Mouse (Mus musculus) layer of hippocampus, postnatal 14 days (tissue): ENCODE measurements around the gene Cth. TPM values are rescaled to one million over a fixed set of nuclear protein-coding genes. Genes with fewer than 3 reads are reported as not detected.
"Not testable (repeated sequence)": the region's sequence is repeated elsewhere in the genome, so short reads cannot be mapped to it uniquely, and the experiment has no call there.

Experiments
- DNase-seq, 2 experiments: peaks; one replicate each; pipeline ENCODE4 v3.0.0; 2021 to 2022; ENCODE audit warnings: low spot score in 2 of 2, mixed read lengths in 1 of 2
- long read RNA-seq, 2 experiments: library from polyadenylated mRNA; stranded (forward); transcript quantifications; one replicate each; pipeline ENCODE4 v2.0.0; 2021
- total RNA-seq, 2 experiments: library from RNA; stranded (reverse); gene quantifications; 2 replicates each; pipeline ENCODE4 v1.2.3; 2021

Cth gene
- 10 to 100 TPM in 1 of 2 experiments, 1 to 10 TPM in 1; 8.8 to 10.3 TPM for total RNA-seq
- long read RNA-seq, experiment 1, transcript Cth-201 (12 exons, 1,815 nt): major isoform, 17 of 18 reads
- long read RNA-seq, experiment 1, partial matches to known transcripts: 1 of 18 reads
- long read RNA-seq, experiment 1, other reads (novel, unspliced or antisense): 0 of 18 reads
- long read RNA-seq, experiment 2, transcript Cth-201 (12 exons, 1,815 nt): major isoform, 10 of 13 reads
- long read RNA-seq, experiment 2, partial matches to known transcripts: 1 of 13 reads
- long read RNA-seq, experiment 2, other reads (novel, unspliced or antisense): 2 of 13 reads

DNA sequence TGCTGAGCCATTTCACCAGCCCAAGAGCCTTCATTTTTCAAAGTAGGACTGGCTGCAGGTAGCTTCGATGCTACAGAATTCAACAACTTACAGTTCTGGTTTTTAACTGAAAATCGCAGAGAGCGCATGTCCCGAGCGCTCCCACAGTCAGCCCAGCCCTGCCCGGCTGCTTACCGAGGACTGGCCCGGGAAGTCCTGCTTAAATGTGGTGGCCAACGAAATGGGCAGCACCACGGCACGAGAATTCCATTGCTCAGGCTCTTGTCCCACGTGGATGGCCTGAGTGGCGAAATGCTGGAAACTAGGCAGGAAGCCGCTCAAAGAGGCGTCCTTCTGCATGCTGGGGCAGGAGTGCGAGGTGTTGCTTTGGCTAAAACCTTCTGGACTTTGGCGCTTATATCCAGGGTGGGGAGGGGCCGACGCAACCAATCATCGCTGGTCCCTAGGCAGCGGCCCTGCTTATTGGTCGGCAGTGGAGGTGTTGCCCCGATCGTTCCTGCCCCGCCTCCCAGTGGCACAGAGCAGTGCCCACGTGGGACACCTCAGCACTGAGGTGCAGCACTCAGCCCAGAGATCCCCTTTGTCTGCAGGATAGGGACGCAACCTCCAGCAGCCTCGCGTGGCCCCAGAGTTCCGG is at the start of gene Cth:
Cth (minus strand) TSS at position 386 of the 637 bp plus-strand sequence.
- DNase-seq: peak; percentile 72 to 87

DNA sequence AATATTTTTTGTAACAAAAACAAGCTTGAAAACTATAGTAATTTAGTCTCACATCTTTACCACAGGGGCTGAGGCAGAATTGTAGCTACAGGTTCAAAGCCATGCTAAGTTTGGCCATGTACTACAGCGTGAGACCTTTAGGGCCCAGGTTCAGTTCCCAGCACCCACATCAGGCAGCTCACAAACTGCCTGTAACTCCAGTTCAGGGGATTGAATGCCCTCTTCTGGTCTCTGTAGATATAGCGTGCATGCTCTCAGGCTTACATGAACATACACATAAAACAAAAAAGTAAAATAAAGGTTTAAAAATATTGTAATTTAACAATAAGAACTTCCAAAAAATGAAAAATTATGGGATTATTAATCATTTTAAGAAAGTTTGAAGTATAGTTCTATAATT is 48.4 kb upstream of the Cth start:
- DNase-seq: no peak

DNA sequence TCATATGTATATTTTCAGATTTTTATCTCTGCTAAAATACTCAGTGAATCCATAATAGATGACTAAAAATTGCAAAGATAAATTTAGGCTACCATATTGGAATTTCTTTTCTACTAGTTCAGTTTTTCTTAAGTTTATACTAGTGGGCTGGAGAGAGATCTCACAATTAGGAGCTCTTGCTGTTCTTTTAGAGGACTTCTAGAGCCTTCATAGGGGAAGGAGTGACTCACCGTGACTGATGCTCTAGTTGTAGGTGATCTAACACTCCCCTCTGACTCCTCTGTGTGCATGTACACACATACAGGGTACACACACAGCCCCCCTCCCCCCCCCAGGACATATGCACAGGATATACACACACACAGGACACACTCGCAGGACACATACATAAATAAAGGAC is 46.3 kb upstream of the Cth start:
- no peak for DNase-seq

GRCm38 (mm10) chr3:157957320-157957719 is 32.4 kb upstream of the Cth start:
- no peak for DNase-seq

DNA sequence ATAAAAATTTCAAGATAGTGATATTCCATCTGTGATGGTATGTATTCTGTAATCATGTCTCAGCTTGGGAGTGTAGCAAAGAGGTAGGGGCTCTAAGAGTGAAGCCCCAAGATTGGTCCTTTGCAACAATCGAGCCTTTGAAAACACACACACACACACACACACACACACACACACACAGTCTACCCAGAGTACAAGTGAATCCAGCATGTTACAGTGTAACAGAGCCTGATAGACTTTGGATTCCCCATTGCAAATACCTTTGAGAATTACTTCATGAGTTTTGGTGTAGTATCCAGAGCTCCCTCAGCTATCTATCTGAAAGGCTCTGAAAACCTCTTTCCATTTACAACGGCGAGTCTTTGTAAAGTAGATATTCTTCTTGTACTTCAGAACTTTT is 31.3 kb upstream of the Cth start:
- DNase-seq: no peak

DNA sequence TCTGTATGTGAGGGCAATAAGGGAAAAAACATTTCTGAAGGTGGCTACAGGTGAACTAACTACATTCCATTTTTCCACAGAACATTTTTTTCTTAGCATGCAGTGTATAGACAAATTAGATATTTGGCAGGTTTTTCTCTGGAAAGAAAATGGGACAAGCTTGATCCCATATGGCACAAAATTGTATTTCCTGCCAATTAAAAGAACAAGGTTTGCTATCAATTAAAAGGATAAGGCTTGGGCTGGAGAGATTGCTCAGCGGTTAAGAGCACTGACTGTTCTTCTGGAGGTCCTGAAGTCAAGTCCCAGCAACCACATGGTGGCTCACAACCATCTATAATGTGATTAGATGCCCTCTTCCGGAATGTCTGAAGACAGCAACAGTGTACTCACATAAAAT is 30.6 kb upstream of the Cth start:
- peak; percentile 5 to 44 for DNase-seq

DNA sequence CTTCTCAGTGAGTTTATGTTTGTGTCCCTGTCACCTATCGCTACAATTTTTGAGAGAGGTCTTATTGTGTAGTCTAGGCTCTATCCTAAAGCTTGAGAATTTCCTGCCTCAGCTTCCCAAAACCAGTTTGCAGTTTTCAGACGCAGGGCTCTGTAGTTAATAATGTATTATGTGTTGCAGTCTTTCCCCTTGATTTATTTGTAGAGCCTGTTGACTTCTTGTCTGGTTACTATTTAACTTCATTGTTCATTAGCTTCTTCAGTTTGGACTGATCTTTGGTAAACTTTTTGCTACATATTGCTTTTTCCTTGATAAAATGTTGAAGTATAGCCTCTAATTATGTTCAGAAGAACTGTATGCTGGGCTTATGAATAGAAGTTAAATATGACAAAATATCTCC is 27.8 kb upstream of the Cth start:
- no peak for DNase-seq

DNA sequence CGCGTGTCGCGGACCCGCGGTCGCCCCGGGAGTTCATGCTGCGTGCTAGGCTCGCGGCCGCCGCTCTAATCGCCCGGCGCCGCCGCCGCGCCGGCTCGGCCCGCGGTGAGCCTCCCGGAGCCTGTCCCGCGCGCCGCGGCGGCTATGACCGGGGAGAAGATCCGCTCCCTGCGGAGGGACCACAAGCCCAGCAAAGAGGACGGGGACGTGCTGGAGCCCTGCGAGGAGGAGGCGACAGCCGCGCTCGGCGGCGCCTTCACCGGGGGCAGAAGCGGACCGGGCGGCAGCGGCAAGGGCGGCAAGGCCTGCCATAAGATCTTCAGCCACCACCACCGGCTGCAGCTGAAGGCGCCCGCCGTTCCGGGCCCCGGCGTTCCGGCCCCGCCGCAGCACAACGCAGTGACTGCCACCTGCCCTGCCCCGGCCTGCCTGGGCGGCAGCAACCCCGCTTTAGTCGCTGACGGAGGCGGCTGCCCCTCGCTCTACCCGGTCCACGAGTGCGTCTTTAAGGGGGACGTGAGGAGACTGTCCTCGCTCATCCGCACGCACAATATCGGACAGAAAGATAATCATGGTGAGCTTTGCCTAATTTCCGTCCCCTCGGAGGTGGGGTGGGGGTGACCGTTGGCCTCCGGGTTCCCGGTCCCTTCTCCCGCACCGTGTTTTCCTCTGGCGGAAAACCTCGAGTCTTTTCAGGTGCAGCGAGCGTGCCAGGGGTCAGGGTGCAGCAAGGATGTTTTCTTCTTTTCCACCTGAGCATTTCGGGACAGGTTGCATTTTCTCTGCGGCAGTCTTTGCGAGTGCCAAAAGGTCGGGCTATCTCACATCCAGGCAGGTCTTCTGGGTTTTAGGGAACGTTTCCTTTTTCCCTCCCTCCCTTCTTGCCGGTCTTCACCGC is 22.8 kb upstream of the Cth start:
- peak; percentile 21 to 38 for DNase-seq

GRCm38 (mm10) chr3:157946843-157947358 is 22.0 kb upstream of the Cth start, which contains the start of gene Ankrd13c:
TSS of gene Ankrd13c (plus strand) at chr3:157947239.
- peak; percentile 92 to 97 for DNase-seq

- DNase-seq: no peak
Measured at GRCm38 (mm10) chr3:157938585-157938984, 13.7 kb upstream of the Cth start.

DNA sequence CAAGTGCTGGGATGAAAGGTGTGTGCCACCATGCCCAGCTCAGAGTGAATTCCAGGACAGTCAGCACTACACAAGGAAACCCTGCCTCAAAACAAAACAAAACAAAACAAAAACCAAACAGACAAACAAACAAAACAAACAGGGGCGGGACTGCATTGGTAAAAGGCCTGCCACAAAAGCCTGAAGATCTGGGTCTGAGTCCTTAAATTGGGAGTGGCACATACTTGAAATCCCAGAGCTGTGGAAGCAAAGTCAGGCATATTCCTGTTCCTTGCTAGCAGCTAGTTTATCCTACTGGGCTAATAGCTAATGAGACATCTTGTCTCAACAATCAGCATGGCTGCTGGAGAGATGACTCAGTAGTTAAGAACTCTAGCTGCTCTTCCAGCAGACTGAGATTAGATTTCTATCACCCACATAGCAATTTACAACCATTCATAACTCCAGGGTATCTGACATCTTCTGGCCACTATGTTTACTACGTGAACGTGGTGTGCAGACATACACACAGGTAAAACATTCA is 9.5 kb upstream of the Cth start:
- no peak for DNase-seq

GRCm38 (mm10) chr3:157933223-157933622 is 8.3 kb upstream of the Cth start:
- DNase-seq: not testable (repeated sequence)

DNA sequence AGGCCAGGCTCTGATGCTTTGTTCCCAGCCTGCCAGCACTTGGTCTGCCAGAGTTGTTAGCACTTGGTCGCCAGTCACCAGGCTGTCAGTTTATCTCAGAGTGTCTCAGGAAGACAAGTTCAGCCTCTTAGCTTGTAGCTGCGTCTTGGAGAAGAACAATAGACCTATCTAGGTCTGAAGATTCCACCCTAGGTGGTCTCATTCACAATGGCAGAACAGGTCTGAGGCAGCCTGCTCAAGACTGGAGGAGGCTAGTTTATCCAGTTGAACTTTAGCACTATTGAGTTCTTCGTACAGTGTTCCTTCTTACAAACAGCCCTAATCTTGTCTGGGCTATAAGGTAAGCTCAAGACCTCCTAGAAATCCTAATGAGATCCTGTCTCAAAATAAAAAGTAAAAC is 7.2 kb upstream of the Cth start:
- DNase-seq: no peak

GRCm38 (mm10) chr3:157931592-157931991 is 6.7 kb upstream of the Cth start:
- DNase-seq: no peak

- DNase-seq: no peak
Measured at GRCm38 (mm10) chr3:157929417-157929816, 4.5 kb upstream of the Cth start.

DNA sequence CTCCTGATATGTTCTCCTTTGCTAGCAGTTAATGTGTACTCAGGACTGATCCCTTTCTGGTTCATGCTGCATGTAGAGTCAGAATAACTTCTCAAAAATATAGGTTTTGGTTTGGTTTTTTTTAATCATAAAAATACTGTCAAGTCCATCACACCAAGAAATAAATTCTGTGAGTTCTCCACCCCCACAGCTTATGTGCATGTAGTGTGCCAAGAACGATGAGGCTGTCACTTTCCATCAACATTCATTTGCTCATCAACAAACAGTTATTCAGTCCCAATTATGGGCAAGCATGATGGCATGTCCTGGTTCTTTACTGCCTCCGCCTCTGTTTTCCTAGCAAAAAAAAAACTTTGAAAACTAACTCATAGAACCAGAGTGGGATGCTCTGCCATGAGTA is 3.9 kb upstream of the Cth start:
- peak in 1 of 2 experiments; percentile 58 for DNase-seq

DNA sequence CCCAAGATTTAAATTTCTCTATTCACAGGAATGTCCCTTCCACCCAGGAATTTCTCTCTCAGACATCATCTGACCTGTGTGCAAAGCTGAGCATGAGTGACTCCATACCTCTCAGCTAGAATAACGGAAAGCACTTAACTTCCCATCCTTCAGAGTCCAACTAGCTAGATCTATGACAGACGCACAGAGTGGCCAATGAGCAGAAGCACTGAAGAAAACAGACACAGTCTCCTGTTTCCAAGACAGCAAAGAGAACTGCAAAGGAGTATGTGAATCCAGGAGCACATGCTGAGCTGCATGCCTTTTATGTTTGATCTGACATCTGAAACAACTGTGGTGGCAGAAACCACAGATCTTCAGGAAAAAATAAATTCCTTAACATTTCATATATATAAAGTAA is 1.9 kb upstream of the Cth start:
- DNase-seq: no peak

DNA sequence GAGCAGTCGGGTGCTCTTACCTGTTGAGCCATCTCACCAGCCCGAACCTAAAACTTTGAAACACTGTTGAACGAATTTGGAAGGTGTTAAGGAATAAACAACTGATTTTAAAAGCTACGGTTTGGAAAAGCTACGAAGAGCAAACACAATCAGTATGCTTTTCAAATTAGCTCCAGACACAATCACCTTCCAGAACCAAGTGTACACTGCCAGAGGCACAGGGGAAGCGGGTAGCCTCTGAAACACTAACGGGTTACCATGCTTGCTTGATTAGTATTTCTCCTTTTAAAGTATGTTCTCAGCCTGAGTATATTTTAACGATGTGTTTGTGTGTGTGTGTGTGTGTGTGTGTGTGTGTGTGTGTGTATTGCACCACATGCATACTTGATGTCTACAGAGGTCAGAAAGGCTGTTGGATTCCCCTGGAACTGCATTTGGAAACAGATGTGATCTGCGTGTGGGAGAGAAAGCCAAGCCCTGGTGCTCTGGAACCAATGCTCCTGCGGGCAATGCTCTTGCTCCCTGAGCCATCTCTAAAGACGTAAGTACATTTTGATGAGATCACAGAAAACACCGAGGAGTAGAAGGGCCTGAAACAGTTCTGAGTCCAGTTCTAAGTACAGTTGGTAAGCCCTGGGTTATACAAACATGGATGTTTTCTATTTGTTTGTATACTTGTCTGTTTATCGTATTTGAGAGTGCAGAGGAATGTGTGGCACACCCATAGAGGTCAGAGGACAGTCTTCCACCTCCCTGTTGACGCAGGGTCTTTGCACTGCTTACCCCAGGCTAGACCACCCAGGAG is 1.0 kb upstream of the Cth start:
- no peak for DNase-seq

GRCm38 (mm10) chr3:157923268-157923835 is 1.5 kb downstream of the Cth start:
- DNase-seq: no peak

- DNase-seq: no peak
Measured at GRCm38 (mm10) chr3:157921376-157921775, 3.5 kb downstream of the Cth start.
